Mouse (Mus musculus) cerebellum, adult 18-20 months (tissue): ENCODE data around the gene Cfap299.

Experiments used
- DNase-seq, 2 experiments: peaks; one replicate each; pipeline ENCODE4 v3.0.0; 2021

The Cfap299 gene

DNA sequence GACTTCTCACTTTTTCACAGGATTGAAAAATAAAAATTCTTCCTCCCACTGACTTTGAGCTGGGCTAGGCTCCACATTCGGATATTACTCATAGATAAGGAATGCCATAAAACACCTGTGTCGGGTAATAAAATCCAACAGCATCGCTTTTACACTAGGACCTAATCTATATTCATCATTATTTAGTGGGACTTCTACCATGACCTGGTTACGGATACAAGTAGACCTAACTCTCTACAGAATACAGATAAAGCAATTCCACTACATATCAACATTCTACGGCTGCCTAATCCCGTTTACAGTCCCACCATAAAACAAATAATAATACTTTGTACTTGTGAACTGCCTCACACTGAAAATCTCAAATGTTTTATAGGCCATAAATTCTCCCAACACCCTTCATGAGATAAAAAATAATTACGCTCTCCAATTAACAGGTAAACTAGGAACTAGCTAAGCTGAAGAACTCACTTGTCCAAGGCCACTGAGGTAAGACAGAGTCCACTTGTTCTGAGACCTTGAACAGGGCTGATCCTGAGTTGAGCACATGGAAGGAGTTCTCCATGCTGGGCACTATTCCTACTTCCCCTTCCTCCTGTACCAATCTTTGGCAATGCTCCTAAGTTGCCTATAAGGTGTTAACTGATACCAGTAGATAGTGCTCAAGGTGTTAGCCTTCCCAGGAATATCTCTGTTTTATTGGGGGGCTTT lies 513.7 kb downstream of the Cfap299 start:
- DNase-seq: no peak

DNA sequence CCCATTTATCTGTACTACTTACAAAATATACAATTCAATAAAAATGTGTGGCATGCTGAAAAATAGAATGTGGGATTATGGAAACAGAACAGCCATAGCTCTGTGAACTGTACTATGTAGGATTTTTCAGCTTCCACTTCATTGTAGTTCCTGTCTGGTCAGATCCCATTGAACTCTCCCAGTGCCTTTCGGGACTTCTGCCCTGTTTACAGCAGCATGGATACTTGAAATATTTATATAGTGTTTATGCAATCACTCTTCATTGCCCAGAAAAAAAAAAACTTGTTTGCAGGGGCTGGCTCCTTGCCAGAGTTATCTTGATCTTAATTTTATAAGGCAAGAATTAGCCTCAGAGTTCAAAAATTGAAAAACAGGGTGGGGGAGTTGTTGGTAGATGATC lies 515.6 kb downstream of the Cfap299 start:
- no peak for DNase-seq
